13 mouse cellular contexts compared by ENCODE assay signal in genomic region chr1:80389518-80389917, GRCm38 (mm10). TPM values are rescaled to one million over a fixed set of nuclear protein-coding genes. Genes with fewer than 3 reads are reported as not detected.
DNase-seq lines count a peak whose midpoint lies in the region; ATAC-seq lines count a peak whose summit lies in the region.
"Had no signal": no experiment of that assay in that cellular context is flagged by ENCODE, and none has a peak within 500 bp of the region (broad histone marks: within the 10 kb centered on the region; RNA-seq: fewer than 3 reads in every experiment).

No protein-coding gene starts in this region.

- no peaks in the 10 kb centered on the region for H3K4me1 ChIP-seq in hindbrain, embryonic 10.5 days (replicated peaks)
- H3K4me1 ChIP-seq: forebrain, embryonic 13.5 days; stomach, embryonic 15.5 days had no signal

- ATAC-seq in activated CD4-positive, CD25-positive, alpha-beta regulatory T cell, adult 4 months: peak; percentile 88
- peak; percentile 57 for ATAC-seq in megakaryocyte, adult 5-6 weeks (ENCODE audit: poor library complexity, severe bottlenecking)
- ATAC-seq: forebrain, embryonic 13.5 days; Patski had no signal

- no peaks in the 10 kb centered on the region for H3K36me3 ChIP-seq in hindbrain, embryonic 10.5 days
- H3K36me3 ChIP-seq: stomach, embryonic 15.5 days had no signal

- 91% methylated on average over 7 of the region's 7 CpGs for WGBS in hindbrain, embryonic 10.5 days

- no peak overlapping the region for H3K27ac ChIP-seq in hindbrain, embryonic 10.5 days
- H3K27ac ChIP-seq: forebrain, embryonic 13.5 days; liver, embryonic 14.5 days; stomach, embryonic 15.5 days had no signal

- no peaks in the 10 kb centered on the region for H3K27me3 ChIP-seq in hindbrain, embryonic 10.5 days (ENCODE audit: insufficient read depth, poor library complexity, severe bottlenecking)
- H3K27me3 ChIP-seq: forebrain, embryonic 13.5 days; stomach, embryonic 15.5 days had no signal

- H3K9me3 ChIP-seq in hindbrain, embryonic 10.5 days: no peaks in the 10 kb centered on the region; the same call in 1 of the 2 replicates
- H3K9me3 ChIP-seq: forebrain, embryonic 13.5 days; stomach, embryonic 15.5 days had no signal

- H3K4me3 ChIP-seq in hindbrain, embryonic 10.5 days: no peak overlapping the region
- H3K4me3 ChIP-seq: forebrain, embryonic 13.5 days; stomach, embryonic 15.5 days had no signal

- peak; percentile 18 to 23 for DNase-seq in spleen, adult 18-20 months
- no peak for DNase-seq in spleen, postnatal 14 days (ENCODE audit: low spot score in 2 of 2)
- peak; percentile 22 for DNase-seq in thymus, postnatal 4 days
- DNase-seq in hindbrain, embryonic 10.5 days (ENCODE audit: low spot score): no peak
- no peak for DNase-seq in cerebellum, postnatal 36 days
- DNase-seq: adrenal gland, adult 8-10 months; layer of hippocampus, postnatal 36 days had no signal

RNA-seq across cellular contexts. Expression of gene Cul3, which starts 49.2 kb away (rescaled TPM):
- polyA plus RNA-seq in activated CD4-positive, CD25-positive, alpha-beta regulatory T cell, adult 4 months (2017; shearing (Covaris generic)): 10 to 100 TPM; 33.8 to 49.2 TPM
- 185 and 192 TPM in 2 replicates for total RNA-seq in megakaryocyte, adult 5-6 weeks (2015)
- total RNA-seq in megakaryocyte, adult 5-6 weeks (2017): 317 and 389 TPM in 2 replicates
- 20.2 and 30.7 TPM in 2 replicates for polyA plus RNA-seq in hindbrain, embryonic 10.5 days (2016; fragmentation: Nextera tagmentation; extraction: Ambion mirVana)

Comparison
In these comparisons a context has a peak if more than half of its experiments do, and no peak if none do; other contexts are left out.
1. DNase-seq: peak in spleen, adult 18-20 months (2 of 2) and thymus, postnatal 4 days (single experiment); none in spleen, postnatal 14 days (0 of 2), hindbrain, embryonic 10.5 days (single experiment) and cerebellum, postnatal 36 days (0 of 2).